Mouse (Mus musculus): ENCODE results near the gene Map3k20. TPM values are rescaled to one million over a fixed set of nuclear protein-coding genes. Genes with fewer than 3 reads are reported as not detected.

The Map3k20 gene
- polyA plus RNA-seq, 1 experiment from 2014 or later = 3.8 TPM

DNA sequence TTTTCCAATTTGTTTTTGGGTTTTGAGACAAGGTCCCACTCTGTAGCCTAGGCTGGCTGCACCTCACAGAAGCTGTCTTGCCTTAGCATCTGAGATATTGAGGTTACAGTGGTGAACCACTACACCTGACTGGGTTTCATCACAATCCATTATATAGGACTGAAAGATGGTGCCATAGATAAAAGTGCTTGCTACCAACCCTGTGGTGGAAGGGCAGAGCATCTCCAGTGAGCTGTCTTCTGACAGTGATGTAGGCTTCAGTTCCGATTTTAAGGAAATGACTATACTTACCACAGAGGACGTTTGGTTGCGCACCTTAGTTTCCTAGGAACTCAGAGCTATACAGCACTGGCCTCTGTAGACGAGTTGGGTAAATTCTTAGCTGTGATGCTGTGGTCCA is 2.7 kb upstream of the Map3k20 start:
- Histone ChIP-seq H3K4me3 (replicated peaks) (no peak overlapping the region), H3K9me3 (replicated peaks) (no peaks in the 10 kb centered on the region), H3K9ac (replicated peaks) (no peak overlapping the region), H3K27ac (replicated peaks) (no peak overlapping the region), H3K4me2 (no peak overlapping the region), H3K4me1 (peaks cover 11% of the 10 kb centered on the region; the same call in 1 of the 2 replicates), H3K36me3 (no peaks in the 10 kb centered on the region), H3K27me3 (replicated peaks) (no peaks in the 10 kb centered on the region; the same call in 1 of the 2 replicates)
- ATAC-seq (ENCODE audit: low FRiP score) = no peak
- WGBS = 88% methylated on average over 4 of the region's 4 CpGs

DNA sequence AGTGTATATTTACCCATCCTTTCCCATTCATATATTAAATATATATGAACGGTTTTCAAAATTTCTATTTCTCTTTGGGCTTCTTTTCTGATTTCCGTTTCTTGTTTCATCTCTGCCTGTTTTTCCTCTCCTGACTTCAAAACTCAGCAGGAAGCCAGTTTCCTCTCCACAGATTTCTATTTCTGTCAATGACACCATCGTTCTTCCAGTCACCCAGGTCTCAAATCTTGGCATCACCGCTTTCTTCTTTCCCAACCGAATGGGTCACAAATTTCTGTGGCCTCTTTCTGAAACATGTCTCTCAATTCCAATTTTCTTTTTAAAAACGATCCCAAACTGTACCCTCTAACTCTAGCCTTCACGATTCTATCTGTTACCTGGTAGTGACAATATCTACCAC is 748 bp upstream of the Map3k20 start:
- H3K4me2 ChIP-seq = no peak overlapping the region
- no peak overlapping the region for H3K9ac ChIP-seq (replicated peaks)
- H3K27ac ChIP-seq (replicated peaks) = no peak overlapping the region
- H3K4me3 ChIP-seq (replicated peaks) = no peak overlapping the region
- H3K36me3 ChIP-seq = no peaks in the 10 kb centered on the region
- peaks cover 11% of the 10 kb centered on the region; the same call in 1 of the 2 replicates for H3K4me1 ChIP-seq
- H3K27me3 ChIP-seq (replicated peaks) = peaks cover 3% of the 10 kb centered on the region; the same call in 1 of the 2 replicates
- no peak for ATAC-seq (ENCODE audit: low FRiP score)
- WGBS = 81% methylated on average over 7 of the region's 7 CpGs
- no peaks in the 10 kb centered on the region for H3K9me3 ChIP-seq (replicated peaks)

DNA sequence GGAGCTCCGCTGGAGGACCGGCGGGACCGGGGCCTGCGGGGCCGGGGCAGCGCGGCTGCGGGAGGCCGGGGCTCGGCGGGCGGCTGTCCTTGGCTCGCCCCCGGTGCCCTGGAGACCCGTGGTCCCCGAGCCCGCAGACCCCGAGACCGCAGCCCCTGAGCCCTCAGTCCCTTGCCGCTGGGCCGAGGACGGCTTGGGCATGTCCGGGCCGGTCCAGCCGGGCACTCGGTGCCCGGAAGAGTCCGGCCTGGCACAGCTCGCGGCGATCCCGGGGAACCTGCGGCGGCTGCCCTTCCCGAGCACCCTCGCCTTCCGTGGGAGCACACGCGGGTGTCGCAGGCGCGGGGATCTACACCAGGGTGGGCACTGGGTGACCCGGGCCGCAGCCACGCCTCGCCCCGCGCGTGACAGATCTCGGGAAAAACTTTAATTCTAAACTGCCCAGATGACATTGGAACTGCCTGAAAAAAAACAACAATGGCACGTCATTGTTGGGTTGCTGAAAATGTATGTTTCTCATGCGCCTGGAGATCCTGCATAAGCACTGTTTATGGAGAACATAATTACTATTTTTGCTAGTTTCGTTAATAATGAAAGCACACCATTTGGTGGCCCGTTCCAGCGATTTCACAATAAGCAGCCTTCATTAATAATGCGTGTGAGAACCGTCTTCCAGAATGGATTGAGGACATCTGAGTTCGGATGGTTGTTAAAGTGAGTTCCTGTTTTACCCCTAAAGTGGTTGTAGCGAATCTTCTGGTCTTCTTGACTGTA is 638 bp downstream of the Map3k20 start:
- Histone ChIP-seq H3K27me3 (replicated peaks) (peaks cover 3% of the 10 kb centered on the region; the same call in 1 of the 2 replicates), H3K9ac (replicated peaks) (peak overlapping the region; percentile 58), H3K4me3 (replicated peaks) (peak overlapping the region; percentile 70), H3K27ac (replicated peaks) (no peak overlapping the region), H3K9me3 (replicated peaks) (no peaks in the 10 kb centered on the region), H3K4me1 (peaks cover 11% of the 10 kb centered on the region; the same call in 1 of the 2 replicates), H3K4me2 (peak overlapping the region; percentile 82), H3K36me3 (no peaks in the 10 kb centered on the region)
- peak; percentile 59 for ATAC-seq (ENCODE audit: low FRiP score)
- 1% methylated on average over 53 of the region's 60 CpGs for WGBS

DNA sequence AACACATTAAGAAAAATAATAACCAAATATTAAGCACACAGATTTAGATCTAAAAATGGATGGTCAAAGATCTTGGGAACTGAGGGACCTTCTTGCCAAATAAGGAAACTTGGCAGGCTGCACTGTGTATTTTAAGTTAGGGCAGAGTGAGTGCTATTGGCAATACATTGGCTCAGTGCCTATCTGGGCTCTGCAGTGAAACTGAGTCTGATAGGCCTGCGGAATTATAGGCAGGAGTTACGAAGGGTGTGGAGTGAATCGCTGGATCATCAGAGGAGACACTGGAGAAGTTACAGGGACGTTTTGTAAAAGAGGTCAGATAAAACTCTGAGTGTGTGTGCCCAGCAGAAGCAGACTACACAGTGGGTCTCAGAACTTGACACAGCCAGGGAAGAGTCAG is 1.7 kb downstream of the Map3k20 start:
- H3K36me3 ChIP-seq = no peaks in the 10 kb centered on the region
- no peak for ATAC-seq (ENCODE audit: low FRiP score)
- H3K4me1 ChIP-seq = peaks cover 11% of the 10 kb centered on the region; the same call in 1 of the 2 replicates

DNA sequence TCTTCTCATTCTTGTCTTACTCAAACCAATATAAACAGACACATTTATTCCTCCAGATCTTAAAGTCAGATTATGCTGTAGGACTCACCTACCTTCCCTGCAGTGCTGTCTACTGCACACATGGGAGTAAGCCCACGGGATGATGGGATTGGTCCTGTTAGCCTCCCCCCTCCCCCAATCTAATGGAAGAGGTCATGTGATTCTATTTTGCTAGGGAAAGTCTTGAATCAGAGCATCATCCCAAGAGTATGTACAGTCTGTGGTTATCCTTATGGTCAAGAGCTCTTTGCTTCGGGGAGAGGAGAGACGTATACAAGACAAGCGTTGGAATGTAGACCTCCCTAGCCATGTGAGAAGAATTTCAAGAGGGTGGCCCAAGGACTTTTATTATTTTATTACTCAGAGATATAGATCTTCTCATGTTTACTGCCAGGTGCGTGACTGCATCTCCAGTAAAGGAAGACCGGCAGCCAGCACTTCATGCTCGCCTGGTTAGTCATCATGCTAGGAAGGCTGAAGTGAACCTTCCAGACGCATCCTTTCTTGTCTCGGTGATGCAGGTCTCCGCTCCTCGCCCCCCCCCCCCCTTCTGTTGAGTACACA is 3.6 kb downstream of the Map3k20 start:
- Histone ChIP-seq H3K27ac (replicated peaks) (no peak overlapping the region), H3K9ac (replicated peaks) (no peak overlapping the region), H3K9me3 (replicated peaks) (no peaks in the 10 kb centered on the region), H3K27me3 (replicated peaks) (0 out of 2 replicates have a peak, but pooled peaks cover 3% of the 10 kb centered on the region), H3K4me1 (peaks cover 11% of the 10 kb centered on the region; the same call in 1 of the 2 replicates), H3K4me2 (no peak overlapping the region), H3K36me3 (no peaks in the 10 kb centered on the region), H3K4me3 (replicated peaks) (no peak overlapping the region)
- WGBS = 87% methylated on average over 11 of the region's 11 CpGs
- ATAC-seq (ENCODE audit: low FRiP score) = no peak

More for the DNA sequence above, 1.7 kb downstream of the Map3k20 start:
- no peaks in the 10 kb centered on the region for H3K9me3 ChIP-seq (replicated peaks)
- H3K27ac ChIP-seq (replicated peaks) = no peak overlapping the region
- no peak overlapping the region for H3K9ac ChIP-seq (replicated peaks)
- H3K27me3 ChIP-seq (replicated peaks) = peaks cover 3% of the 10 kb centered on the region; the same call in 1 of the 2 replicates
- WGBS = 70% methylated on average over 4 of the region's 4 CpGs
- H3K4me2 ChIP-seq = no peak overlapping the region
- H3K4me3 ChIP-seq (replicated peaks) = no peak overlapping the region

DNA sequence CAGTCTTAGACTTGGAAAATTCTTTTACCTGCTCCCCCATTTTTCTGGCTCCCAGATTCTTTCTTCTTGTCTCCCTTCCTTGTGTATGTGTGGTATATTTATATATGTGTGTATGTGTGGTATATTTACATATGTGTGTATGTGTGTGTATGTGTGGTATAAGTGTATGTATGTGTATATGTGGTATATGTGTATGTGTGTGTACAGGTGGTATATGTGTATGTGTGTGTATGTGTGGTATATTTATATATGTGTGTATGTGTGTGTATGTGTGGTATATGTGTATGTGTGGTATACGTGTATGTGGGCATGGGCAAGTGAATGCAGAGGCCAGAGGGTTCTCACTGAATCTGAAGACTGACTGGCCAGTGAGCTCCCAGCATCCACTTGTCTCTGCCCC is 5.7 kb downstream of the Map3k20 start:
- H3K4me3 ChIP-seq (replicated peaks) = no peak overlapping the region
- H3K36me3 ChIP-seq = no peaks in the 10 kb centered on the region
- no peaks in the 10 kb centered on the region for H3K9me3 ChIP-seq (replicated peaks)
- 0 out of 2 replicates have a peak, but pooled peaks cover 3% of the 10 kb centered on the region for H3K27me3 ChIP-seq (replicated peaks)
- H3K9ac ChIP-seq (replicated peaks) = no peak overlapping the region
- 0 out of 2 replicates have a peak, but pooled peaks cover 3% of the 10 kb centered on the region for H3K4me1 ChIP-seq
- ATAC-seq (ENCODE audit: low FRiP score) = no peak
- H3K27ac ChIP-seq (replicated peaks) = no peak overlapping the region
- H3K4me2 ChIP-seq = no peak overlapping the region
- WGBS = 67% methylated on average over 1 of the region's 1 CpGs

DNA sequence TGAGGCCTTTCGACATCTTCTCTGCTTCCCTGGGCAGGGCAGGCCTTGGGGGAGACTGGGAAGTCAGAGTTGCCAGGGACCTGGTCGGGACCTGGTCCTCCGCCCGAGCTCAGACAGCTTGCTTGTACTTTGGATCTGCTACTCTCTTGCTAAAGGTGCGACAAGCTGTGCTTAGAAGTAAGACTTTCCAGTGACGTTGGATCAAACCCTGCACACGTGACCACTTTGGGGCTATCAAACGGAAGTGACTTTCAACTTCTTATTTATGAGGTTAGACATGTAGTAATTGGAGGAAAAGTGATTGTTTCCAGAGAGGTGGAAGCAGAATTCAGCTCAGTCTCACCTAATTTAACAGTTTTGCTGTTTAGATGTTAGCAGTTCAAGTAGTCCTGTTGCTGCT is 7.1 kb downstream of the Map3k20 start:
- no peaks in the 10 kb centered on the region for H3K36me3 ChIP-seq
- no peak for ATAC-seq (ENCODE audit: low FRiP score)
- no peak overlapping the region for H3K9ac ChIP-seq (replicated peaks)
- no peak overlapping the region for H3K27ac ChIP-seq (replicated peaks)
- H3K9me3 ChIP-seq (replicated peaks) = no peaks in the 10 kb centered on the region
- no peak overlapping the region for H3K4me2 ChIP-seq
- WGBS = 88% methylated on average over 8 of the region's 8 CpGs
- 0 out of 2 replicates have a peak, but pooled peaks cover 3% of the 10 kb centered on the region for H3K27me3 ChIP-seq (replicated peaks)
- H3K4me3 ChIP-seq (replicated peaks) = no peak overlapping the region
- no peaks in the 10 kb centered on the region for H3K4me1 ChIP-seq

DNA sequence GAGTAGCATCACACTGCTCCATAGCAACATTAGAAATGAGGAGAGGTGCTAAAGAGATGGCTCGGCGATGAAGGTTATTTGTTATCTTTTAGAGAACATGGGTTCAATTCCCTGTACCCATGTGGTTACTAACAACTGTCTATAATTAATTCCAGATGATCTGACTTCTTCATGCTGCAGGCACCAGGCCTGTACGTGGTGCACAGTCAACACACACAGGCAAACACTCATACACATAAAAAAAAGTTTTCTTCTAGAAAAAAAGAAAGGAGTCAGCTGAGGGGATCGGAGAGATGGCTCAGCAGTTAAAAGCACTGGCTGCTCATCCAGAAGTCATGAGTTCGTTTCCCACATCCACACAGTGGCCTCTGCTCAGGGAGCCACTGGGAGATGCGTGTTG is 9.6 kb downstream of the Map3k20 start:
- no peak overlapping the region for H3K27ac ChIP-seq (replicated peaks)
- ATAC-seq (ENCODE audit: low FRiP score) = no peak
- no peaks in the 10 kb centered on the region for H3K4me1 ChIP-seq
- 88% methylated on average over 6 of the region's 6 CpGs for WGBS
- H3K4me3 ChIP-seq (replicated peaks) = no peak overlapping the region
- no peak overlapping the region for H3K4me2 ChIP-seq
- H3K36me3 ChIP-seq = no peaks in the 10 kb centered on the region
- H3K9ac ChIP-seq (replicated peaks) = no peak overlapping the region
- H3K9me3 ChIP-seq (replicated peaks) = no peaks in the 10 kb centered on the region
- no peaks in the 10 kb centered on the region for H3K27me3 ChIP-seq (replicated peaks)

DNA sequence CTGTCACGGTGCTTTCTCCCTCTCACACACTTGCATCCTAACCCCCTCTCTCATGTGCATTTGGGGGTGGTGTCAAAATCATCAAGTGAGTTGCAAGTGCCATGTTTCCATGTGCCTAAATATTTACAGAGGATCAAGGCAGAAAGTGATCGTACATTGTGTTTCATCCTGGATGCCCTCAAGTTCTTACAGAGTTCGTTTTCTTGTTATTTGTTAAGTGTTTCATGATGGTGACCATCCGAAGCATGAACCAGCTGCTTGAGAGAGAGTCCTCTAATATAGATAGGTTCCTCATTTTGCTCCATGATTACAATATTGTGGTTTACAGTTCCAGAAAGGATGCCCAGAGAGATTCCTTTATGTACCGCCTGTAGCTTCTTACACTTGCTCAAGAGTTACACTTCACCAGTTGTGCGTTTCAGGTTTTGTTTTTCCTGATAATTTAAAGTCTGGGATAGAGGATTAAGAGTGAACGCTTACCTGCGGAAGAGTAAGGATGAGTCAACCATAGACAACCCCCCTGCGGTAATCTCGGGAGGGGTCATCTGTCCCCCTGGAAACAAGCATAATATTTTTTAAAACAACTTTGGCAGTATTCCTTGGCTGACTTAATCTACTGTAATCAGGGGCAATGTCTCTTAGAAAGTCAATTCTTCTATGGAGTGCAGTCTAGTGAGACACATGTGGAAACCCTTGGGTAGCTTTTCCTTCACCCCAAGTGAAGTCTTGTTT is 11.7 kb downstream of the Map3k20 start:
- no peak overlapping the region for H3K9ac ChIP-seq (replicated peaks)
- H3K4me2 ChIP-seq = no peak overlapping the region; the same call in 1 of the 2 replicates
- H3K4me1 ChIP-seq = no peaks in the 10 kb centered on the region
- no peak overlapping the region for H3K27ac ChIP-seq (replicated peaks)
- H3K27me3 ChIP-seq (replicated peaks) = no peaks in the 10 kb centered on the region
- no peak overlapping the region for H3K4me3 ChIP-seq (replicated peaks)
- no peaks in the 10 kb centered on the region for H3K36me3 ChIP-seq
- no peaks in the 10 kb centered on the region for H3K9me3 ChIP-seq (replicated peaks)
- WGBS = 88% methylated on average over 10 of the region's 10 CpGs
- no peak for ATAC-seq (ENCODE audit: low FRiP score)

DNA sequence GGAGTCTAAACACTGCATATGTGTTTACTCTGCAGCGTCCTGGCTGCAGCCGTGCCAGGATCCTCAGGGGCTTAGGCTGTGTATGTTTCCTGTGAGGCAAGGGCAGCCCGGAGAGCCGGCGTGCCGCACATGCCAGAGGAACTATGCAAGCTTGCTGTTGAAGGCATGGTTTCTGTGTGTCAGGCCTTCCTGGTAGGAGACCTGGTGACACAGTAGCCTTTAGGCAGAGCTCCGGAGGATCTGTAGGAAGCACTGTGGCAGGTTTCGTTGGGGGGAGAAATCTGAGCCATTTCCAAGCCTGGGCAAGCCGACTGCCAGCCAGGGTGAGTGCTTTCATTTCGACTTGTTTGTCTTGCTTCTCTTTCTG is 12.3 kb downstream of the Map3k20 start:
- H3K4me3 ChIP-seq (replicated peaks) = no peak overlapping the region
- no peak overlapping the region; the same call in 1 of the 2 replicates for H3K4me2 ChIP-seq
- no peaks in the 10 kb centered on the region for H3K4me1 ChIP-seq
- no peak for ATAC-seq (ENCODE audit: low FRiP score)
- H3K27me3 ChIP-seq (replicated peaks) = no peaks in the 10 kb centered on the region
- no peaks in the 10 kb centered on the region for H3K36me3 ChIP-seq
- no peak overlapping the region for H3K9ac ChIP-seq (replicated peaks)
- no peak overlapping the region for H3K27ac ChIP-seq (replicated peaks)
- WGBS = 76% methylated on average over 10 of the region's 10 CpGs
- H3K9me3 ChIP-seq (replicated peaks) = no peaks in the 10 kb centered on the region

DNA sequence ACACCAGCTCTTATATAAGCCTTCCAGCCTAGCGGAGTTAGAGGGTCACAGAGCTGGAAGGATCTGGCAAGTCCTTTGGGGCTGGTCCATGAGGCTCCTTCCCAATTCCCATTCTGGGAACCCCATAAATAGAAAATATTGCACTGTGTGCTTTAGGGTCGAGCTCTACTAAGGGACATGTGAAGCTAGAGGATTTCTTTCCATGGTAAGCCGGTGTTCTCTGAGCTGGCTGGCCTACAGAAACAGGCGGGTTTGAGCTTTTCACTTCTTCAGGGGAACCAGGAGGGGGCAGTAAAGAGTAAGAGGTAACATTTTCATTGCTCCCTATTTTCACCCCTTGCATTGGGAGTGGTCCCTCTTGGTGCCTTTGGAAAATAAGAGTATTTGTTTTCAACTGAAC is 13.0 kb downstream of the Map3k20 start:
- Histone ChIP-seq H3K9me3 (replicated peaks) (no peaks in the 10 kb centered on the region), H3K4me2 (no peak overlapping the region), H3K4me1 (no peaks in the 10 kb centered on the region), H3K27me3 (replicated peaks) (no peaks in the 10 kb centered on the region), H3K27ac (replicated peaks) (no peak overlapping the region), H3K9ac (replicated peaks) (no peak overlapping the region), H3K4me3 (replicated peaks) (no peak overlapping the region), H3K36me3 (no peaks in the 10 kb centered on the region)
- 65% methylated on average over 4 of the region's 4 CpGs for WGBS
- no peak for ATAC-seq (ENCODE audit: low FRiP score)

Measured in neural tube, embryonic 15.5 days (tissue).